Mouse (Mus musculus) liver, embryonic 16.5 days (tissue): ENCODE data around the gene Crtam. TPM values are rescaled to one million over a fixed set of nuclear protein-coding genes. Genes with fewer than 3 reads are reported as not detected.

ENCODE experiments used
- ATAC-seq: fragments of 200-750 bp; cut with Nextera tagmentation; 2 replicates; pipeline ENCODE4 v1.8.0; 2017; ENCODE audit warnings: low read depth, mild to moderate bottlenecking, moderate number of reproducible peaks, moderate library complexity
- H3K27ac ChIP-seq: fragments of 300-500 bp; sonication (generic); 2 replicates; pipeline ENCODE4 v1.5.1; 2014; ENCODE audit warnings: mild to moderate bottlenecking, low read length
- H3K27me3 ChIP-seq: fragments of 300-500 bp; sonication (generic); 2 replicates; pipeline ENCODE4 v1.6.1; 2014; ENCODE audit warnings: low read depth, low read length, mixed read lengths; ENCODE audit not compliant: control insufficient read depth, insufficient read depth
- H3K36me3 ChIP-seq: fragments of 300-500 bp; sonication (generic); 2 replicates; pipeline ENCODE4 v1.6.1; 2014; ENCODE audit warnings: mild to moderate bottlenecking; ENCODE audit not compliant: control insufficient read depth, insufficient read depth
- H3K4me1 ChIP-seq: fragments of 300-500 bp; sonication (generic); 2 replicates; pipeline ENCODE4 v1.6.1; 2014; ENCODE audit warnings: low read depth, low read length, mixed read lengths; ENCODE audit not compliant: control insufficient read depth
- H3K4me2 ChIP-seq: fragments of 300-500 bp; sonication (generic); 2 replicates; pipeline ENCODE4 v1.6.1; 2014; ENCODE audit warnings: low read depth, low read length, mixed read lengths
- H3K4me3 ChIP-seq: fragments of 300-500 bp; sonication (generic); 2 replicates; pipeline ENCODE4 v1.5.1; 2014; ENCODE audit warnings: low read depth, mild to moderate bottlenecking, low read length
- H3K9ac ChIP-seq: fragments of 300-500 bp; sonication (generic); 2 replicates; pipeline ENCODE4 v1.6.1; 2014; ENCODE audit warnings: low read depth, low read length
- H3K9me3 ChIP-seq: fragments of 300-500 bp; sonication (generic); replicated peaks from 2 replicates; pipeline ENCODE4 v1.6.1; 2016; ENCODE audit warnings: low read length; ENCODE audit not compliant: control insufficient read depth
- WGBS: fragments of 180-500 bp; shearing (Covaris S2); extraction: QIAGEN DNeasy Blood & Tissue Kit; methylation state at CpG from one replicate; pipeline ENCODE4 v1.1.7; 2014; ENCODE audit not compliant: insufficient replicate concordance; 5-methylcytosine and 5-hydroxymethylcytosine counted together
- polyA plus RNA-seq: library from polyadenylated mRNA; unstranded; fragments of >200 nt; fragmentation: Nextera tagmentation; extraction: Ambion mirVana; gene quantifications from 2 replicates; pipeline ENCODE4 v1.2.1, GENCODE M21; 2015

The Crtam gene
- polyA plus RNA-seq, 1 experiment from 2014 or later: 0.07 TPM

- Histone ChIP-seq H3K36me3 (no peaks in the 10 kb centered on the region), H3K27me3 (no peaks in the 10 kb centered on the region), H3K4me3 (no peak overlapping the region), H3K4me2 (no peak overlapping the region), H3K27ac (no peak overlapping the region), H3K9me3 (no peaks in the 10 kb centered on the region), H3K9ac (no peak overlapping the region), H3K4me1 (peaks cover 18% of the 10 kb centered on the region)
- no peak for ATAC-seq
- 12% methylated on average over 3 of the region's 3 CpGs for WGBS
These were observed 40.2 kb upstream of the Crtam start for GRCm38 (mm10) chr9:41044626-41045025.

- Histone ChIP-seq H3K9me3 (no peaks in the 10 kb centered on the region), H3K4me2 (no peak overlapping the region), H3K36me3 (no peaks in the 10 kb centered on the region), H3K27ac (no peak overlapping the region), H3K9ac (no peak overlapping the region), H3K4me3 (no peak overlapping the region), H3K27me3 (no peaks in the 10 kb centered on the region), H3K4me1 (peaks cover 10% of the 10 kb centered on the region)
- ATAC-seq: no peak
- WGBS: 76% methylated on average over 5 of the region's 5 CpGs
These were observed 39.2 kb upstream of the Crtam start for GRCm38 (mm10) chr9:41043641-41044040.

GRCm38 (mm10) chr9:41041404-41041803 lies 37.0 kb upstream of the Crtam start:
- ATAC-seq: no peak
- Histone ChIP-seq H3K27me3 (no peaks in the 10 kb centered on the region), H3K27ac (no peak overlapping the region), H3K4me2 (no peak overlapping the region), H3K36me3 (no peaks in the 10 kb centered on the region), H3K4me3 (no peak overlapping the region), H3K9ac (no peak overlapping the region), H3K4me1 (no peaks in the 10 kb centered on the region), H3K9me3 (no peaks in the 10 kb centered on the region)
- WGBS: 65% methylated on average over 3 of the region's 3 CpGs

- WGBS: 57% methylated on average over 9 of the region's 9 CpGs
- ATAC-seq: no peak
These were observed 33.8 kb upstream of the Crtam start for GRCm38 (mm10) chr9:41038150-41038664.

GRCm38 (mm10) chr9:41031590-41032489 lies 27.4 kb upstream of the Crtam start:
- H3K9me3 ChIP-seq: no peaks in the 10 kb centered on the region
- 70% methylated on average over 18 of the region's 18 CpGs for WGBS
- H3K36me3 ChIP-seq: no peaks in the 10 kb centered on the region
- ATAC-seq: no peak
- H3K4me2 ChIP-seq: no peak overlapping the region
- H3K4me3 ChIP-seq: no peak overlapping the region
- no peaks in the 10 kb centered on the region for H3K4me1 ChIP-seq
- no peaks in the 10 kb centered on the region for H3K27me3 ChIP-seq
- no peak overlapping the region for H3K27ac ChIP-seq
- no peak overlapping the region for H3K9ac ChIP-seq

More at GRCm38 (mm10) chr9:41038150-41038664, 33.8 kb upstream of the Crtam start:
- no peak overlapping the region for H3K4me3 ChIP-seq
- H3K27me3 ChIP-seq: no peaks in the 10 kb centered on the region
- H3K4me1 ChIP-seq: no peaks in the 10 kb centered on the region
- H3K4me2 ChIP-seq: no peak overlapping the region
- no peak overlapping the region for H3K9ac ChIP-seq
- no peaks in the 10 kb centered on the region for H3K9me3 ChIP-seq
- H3K27ac ChIP-seq: no peak overlapping the region
- H3K36me3 ChIP-seq: no peaks in the 10 kb centered on the region

- Histone ChIP-seq H3K27ac (no peak overlapping the region), H3K9ac (no peak overlapping the region), H3K27me3 (no peaks in the 10 kb centered on the region), H3K36me3 (no peaks in the 10 kb centered on the region), H3K4me1 (no peaks in the 10 kb centered on the region), H3K4me2 (no peak overlapping the region), H3K9me3 (no peaks in the 10 kb centered on the region), H3K4me3 (no peak overlapping the region)
- WGBS: 57% methylated on average over 6 of the region's 6 CpGs
- no peak for ATAC-seq
These were observed 25.4 kb upstream of the Crtam start for GRCm38 (mm10) chr9:41029827-41030226.

GRCm38 (mm10) chr9:41028470-41028869 lies 24.0 kb upstream of the Crtam start:
- Histone ChIP-seq H3K9ac (no peak overlapping the region), H3K4me1 (no peaks in the 10 kb centered on the region), H3K4me2 (no peak overlapping the region), H3K27me3 (no peaks in the 10 kb centered on the region), H3K27ac (no peak overlapping the region), H3K4me3 (no peak overlapping the region), H3K9me3 (no peaks in the 10 kb centered on the region), H3K36me3 (no peaks in the 10 kb centered on the region)
- 33% methylated on average over 5 of the region's 5 CpGs for WGBS
- ATAC-seq: no peak

GRCm38 (mm10) chr9:41021690-41022089 lies 17.3 kb upstream of the Crtam start:
- H3K4me2 ChIP-seq: no peak overlapping the region
- H3K9ac ChIP-seq: no peak overlapping the region
- H3K4me3 ChIP-seq: no peak overlapping the region
- no peaks in the 10 kb centered on the region for H3K36me3 ChIP-seq
- no peaks in the 10 kb centered on the region for H3K9me3 ChIP-seq
- no peak overlapping the region for H3K27ac ChIP-seq
- H3K4me1 ChIP-seq: no peaks in the 10 kb centered on the region
- ATAC-seq: no peak
- WGBS: 49% methylated on average over 3 of the region's 3 CpGs
- no peaks in the 10 kb centered on the region for H3K27me3 ChIP-seq

GRCm38 (mm10) chr9:41020486-41020885 lies 16.1 kb upstream of the Crtam start:
- Histone ChIP-seq H3K9ac (no peak overlapping the region), H3K4me1 (no peaks in the 10 kb centered on the region), H3K9me3 (no peaks in the 10 kb centered on the region), H3K27ac (no peak overlapping the region), H3K27me3 (no peaks in the 10 kb centered on the region), H3K4me3 (no peak overlapping the region), H3K36me3 (no peaks in the 10 kb centered on the region), H3K4me2 (no peak overlapping the region)
- no peak for ATAC-seq
- WGBS: 64% methylated on average over 3 of the region's 3 CpGs
